Mouse (Mus musculus) lung, postnatal 0 days (tissue): ENCODE data around the gene Gstt3.

Experiments used
- CTCF ChIP-seq: IDR thresholded peaks from 2 replicates; pipeline ENCODE4 v1.5.1; 2016; ENCODE audit warnings: antibody characterized with exemption, mild to moderate bottlenecking
- EP300 ChIP-seq: IDR thresholded peaks from 2 replicates; pipeline ENCODE4 v1.6.1; 2016; ENCODE audit warnings: antibody characterized with exemption, mild to moderate bottlenecking, control low read depth

- TF ChIP-seq CTCF (no peak), EP300 (no peak)
These were observed 46.6 kb upstream of the Gstt3 start for GRCm38 (mm10) chr10:75827668-75828360.
